Mouse (Mus musculus) gastrocnemius, postnatal 14 days (tissue): ENCODE data around the gene Zbbx. TPM values are rescaled to one million over a fixed set of nuclear protein-coding genes. Genes with fewer than 3 reads are reported as not detected.

Experiments used
- DNase-seq: peaks from one replicate; pipeline ENCODE4 v3.0.0; 2021; ENCODE audit warnings: mixed read lengths
- intact Hi-C: fragments of 180-260 bp; cut with DNase I; formaldehyde crosslinking; loops from one replicate; pipeline ENCODE4 v1.15.1; 2025; ENCODE audit warnings: low total_unique reads
- long read RNA-seq, 2 experiments: library from polyadenylated mRNA; stranded (forward); transcript quantifications; one replicate each; pipeline ENCODE4 v2.0.0; 2021
- total RNA-seq, 2 experiments: library from RNA; stranded (reverse); gene quantifications; 2 replicates each; pipeline ENCODE4 v1.2.3; 2021

Zbbx gene
- not detected for total RNA-seq
- long read RNA-seq, experiment 1, result 0 reads
- long read RNA-seq, experiment 2, result 0 reads

- no peak for DNase-seq
- intact Hi-C loops, result no loop called here
Measured at GRCm38 (mm10) chr3:75164838-75165496, at the start of gene Zbbx. Zbbx (minus strand) TSS chr3:75165034.

DNA sequence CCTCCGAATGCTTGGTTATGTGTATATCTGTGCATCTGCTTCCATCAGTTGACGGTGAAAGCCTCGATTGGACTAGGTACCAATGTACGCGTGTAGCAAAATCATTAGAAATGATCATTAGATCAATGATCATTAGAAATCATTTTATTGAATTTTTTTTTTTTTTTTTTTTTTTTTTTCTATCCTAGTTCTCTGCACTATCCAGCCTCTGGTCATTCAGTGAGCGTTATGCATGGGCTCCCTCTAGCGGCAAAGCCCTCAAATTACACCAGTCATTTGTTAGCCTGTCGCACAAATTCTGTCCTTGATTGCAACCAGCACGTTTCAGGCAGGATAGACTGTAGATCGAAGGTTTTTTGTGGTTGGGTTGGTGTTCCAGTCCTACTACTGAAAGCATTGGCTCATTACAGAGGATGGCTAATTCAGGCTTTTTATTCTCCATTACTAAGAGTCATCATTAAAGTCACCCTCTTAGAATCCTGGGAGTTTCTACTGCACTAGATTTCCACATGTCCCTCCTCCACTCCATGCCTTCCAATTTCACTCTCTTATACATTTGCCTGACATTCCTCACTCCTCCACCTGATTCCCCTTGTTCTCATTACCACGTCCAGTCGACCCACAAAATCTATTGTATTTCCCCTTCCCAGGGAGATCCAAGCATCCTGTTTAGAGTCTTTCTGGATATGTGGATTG is 38.1 kb upstream of the Zbbx start:
- intact Hi-C loops, result no loop called here
- DNase-seq, result peak; percentile 23

DNA sequence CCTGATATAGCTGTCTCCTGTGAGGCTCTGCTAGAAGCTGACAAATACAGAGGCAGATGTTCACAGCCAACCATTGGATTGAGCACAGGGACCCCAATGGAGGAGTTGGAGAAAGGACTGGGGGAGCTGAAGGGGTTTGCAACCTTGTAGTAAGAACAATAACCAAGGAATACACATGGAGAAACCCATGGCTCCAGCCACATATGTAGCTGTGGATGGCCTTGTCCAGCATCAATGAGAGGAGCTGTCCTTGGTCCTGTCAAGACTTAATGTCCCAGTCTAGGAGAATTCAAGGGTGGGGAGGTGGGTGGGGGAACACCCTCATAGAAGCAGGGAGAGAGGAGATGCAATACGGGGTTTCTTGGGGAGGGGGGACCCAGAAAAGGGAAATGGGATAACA is 17.8 kb upstream of the Zbbx start:
- no peak for DNase-seq
- intact Hi-C loops, result no loop called here

DNA sequence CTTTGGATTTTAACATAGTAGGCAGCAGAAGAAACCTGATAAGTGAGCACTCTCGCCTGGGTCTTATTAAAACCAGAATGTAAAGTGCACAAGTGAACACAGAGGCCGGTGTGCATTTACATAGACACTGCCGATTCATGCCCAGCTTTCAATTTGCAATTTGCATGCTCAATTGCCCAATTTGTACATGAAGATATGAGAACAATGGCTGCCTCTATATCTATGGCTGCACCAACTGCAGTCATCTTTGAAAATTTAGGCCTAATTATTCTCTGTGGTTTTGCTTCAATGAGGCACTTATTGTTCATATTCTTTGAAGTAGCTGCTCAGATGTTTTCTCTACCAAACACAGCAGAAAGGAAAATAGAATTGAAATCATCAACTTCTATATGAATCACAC is 23.0 kb downstream of the Zbbx start:
- intact Hi-C loops, result no loop called here
- DNase-seq, result no peak

GRCm38 (mm10) chr3:75104867-75105266 is 60.0 kb downstream of the Zbbx start:
- no peak for DNase-seq
- intact Hi-C loops, result no loop called here

GRCm38 (mm10) chr3:75085762-75086161 is 79.1 kb downstream of the Zbbx start:
- intact Hi-C loops, result no loop called here
- no peak for DNase-seq

DNA sequence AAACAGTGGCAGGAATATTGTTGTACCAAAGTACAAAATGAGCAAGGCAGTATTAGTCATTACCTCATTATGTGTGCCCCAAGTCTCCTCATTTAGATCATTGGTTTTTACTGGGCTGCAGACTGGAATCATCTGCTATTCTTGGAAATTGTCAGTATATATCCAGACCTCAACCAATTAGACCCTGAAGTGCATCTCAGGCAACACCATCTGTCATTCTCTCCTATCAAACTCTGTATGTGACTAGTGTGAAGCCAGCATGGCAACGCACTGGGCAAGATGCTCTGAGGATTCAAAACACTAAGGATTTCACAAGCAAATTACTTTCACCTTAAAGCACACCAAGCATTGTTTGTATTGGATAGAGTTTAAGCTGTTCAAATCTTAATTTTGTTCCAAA is 85.9 kb downstream of the Zbbx start:
- intact Hi-C loops, result no loop called here
- no peak for DNase-seq

GRCm38 (mm10) chr3:75009701-75010100 is 155.1 kb downstream of the Zbbx start:
- DNase-seq, result no peak
- intact Hi-C loops, result no loop called here

Other genes starting within 250 kb of the Zbbx start
- not detected for gene Serpini2, start 105.0 kb upstream of the Zbbx start, total RNA-seq